Mouse (Mus musculus): ENCODE measurements at regions not wholly inside any gene's neighbourhood (a gene's known extent, or its start where the extent isn't known, plus 50 kb on each side); places are given as distances from the start of the nearest gene placed in this dataset.

GRCm38 (mm10) chr16:5529823-5530222 lies 274.0 kb upstream of the Eef2kmt start:
- Histone ChIP-seq H3K4me3 (ENCODE audit: low read depth, low read length) (no peak overlapping the region), H3K36me3 (replicated peaks) (no peaks in the 10 kb centered on the region), H3K4me1 (ENCODE audit: insufficient read depth, low read depth, low read length) (no peaks in the 10 kb centered on the region), H3K27me3 (ENCODE audit: insufficient read depth, low read length) (no peaks in the 10 kb centered on the region), H3K9me3 (replicated peaks) (peaks cover 54% of the 10 kb centered on the region)
- TF ChIP-seq POLR2AphosphoS5 (IDR thresholded peaks at IDR 0.05; ENCODE audit: insufficient replicate concordance, low read depth, low read length) (no peak), GATA1 (IDR thresholded peaks at IDR 0.05; ENCODE audit: borderline replicate concordance, low read length) (no peak), CTCF (IDR thresholded peaks at IDR 0.05; ENCODE audit: low read depth, low read length) (no peak), GATA2 (IDR thresholded peaks at IDR 0.05; ENCODE audit: borderline replicate concordance, low read depth, low read length) (no peak), TAL1 (conservative IDR thresholded peaks at IDR 0.05; ENCODE audit: low read depth, low read length) (no peak)
- DNase-seq (ENCODE audit: low spot score) (no peak), ATAC-seq (ENCODE audit: extremely low read depth, insufficient number of reproducible peaks, low FRiP score, poor library complexity, severe bottlenecking) (no peak)

DNA sequence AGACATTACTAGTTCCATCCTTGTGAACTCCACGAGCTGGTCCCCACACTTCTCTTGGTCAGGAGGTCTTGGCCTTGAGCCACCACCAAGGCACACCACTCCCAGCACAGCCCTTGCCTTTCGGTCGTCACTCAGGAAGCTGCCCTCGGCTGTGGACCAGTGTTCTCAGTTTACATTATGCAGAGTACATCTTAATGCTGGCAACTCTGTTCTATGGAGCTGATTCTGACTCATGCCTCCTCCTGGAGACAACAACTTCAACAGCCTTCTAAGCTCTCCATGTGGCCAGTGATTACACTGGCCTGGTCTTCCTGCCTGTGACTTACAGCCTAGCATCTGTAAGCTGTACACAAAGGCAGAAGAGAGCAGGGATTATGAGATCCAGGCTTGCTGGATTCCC lies 272.2 kb upstream of the Eef2kmt start:
- ATAC-seq (ENCODE audit: extremely low read depth, insufficient number of reproducible peaks, low FRiP score, poor library complexity, severe bottlenecking): no peak
- no peaks in the 10 kb centered on the region for H3K36me3 ChIP-seq (replicated peaks)
- peaks cover 53% of the 10 kb centered on the region for H3K9me3 ChIP-seq (replicated peaks)
- TF ChIP-seq GATA1 (IDR thresholded peaks at IDR 0.05; ENCODE audit: borderline replicate concordance, low read length): no peak
- no peak for TF ChIP-seq GATA2 (IDR thresholded peaks at IDR 0.05; ENCODE audit: borderline replicate concordance, low read depth, low read length)
- no peak for TF ChIP-seq CTCF (IDR thresholded peaks at IDR 0.05; ENCODE audit: low read depth, low read length)
- no peaks in the 10 kb centered on the region for H3K4me1 ChIP-seq (ENCODE audit: insufficient read depth, low read depth, low read length)
- H3K4me3 ChIP-seq (ENCODE audit: low read depth, low read length): no peak overlapping the region
- DNase-seq (ENCODE audit: low spot score): no peak
- H3K27me3 ChIP-seq (ENCODE audit: insufficient read depth, low read length): no peaks in the 10 kb centered on the region

DNA sequence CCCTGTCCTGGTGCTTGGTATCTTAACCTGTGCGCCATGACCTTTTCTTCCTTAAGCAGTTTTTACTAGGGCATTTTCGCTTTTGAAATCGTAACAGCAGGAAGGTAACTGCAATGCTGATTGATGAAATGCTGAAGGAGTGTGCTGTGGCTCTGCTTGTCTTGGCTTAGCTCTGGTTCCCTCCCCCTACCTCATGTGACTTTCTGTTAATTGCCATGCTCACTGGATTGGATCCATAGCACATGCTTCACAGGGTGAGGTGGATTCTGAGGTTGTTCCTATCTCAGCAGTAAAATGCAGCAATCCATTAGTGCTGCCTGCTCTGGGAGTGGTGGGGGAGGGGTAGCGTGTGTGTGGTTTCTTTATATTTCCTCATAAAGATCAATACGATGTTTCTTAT lies 268.6 kb upstream of the Eef2kmt start:
- peaks cover 49% of the 10 kb centered on the region for H3K9me3 ChIP-seq (replicated peaks)
- TF ChIP-seq POLR2AphosphoS5 (IDR thresholded peaks at IDR 0.05; ENCODE audit: insufficient replicate concordance, low read depth, low read length) (no peak), TAL1 (conservative IDR thresholded peaks at IDR 0.05; ENCODE audit: low read depth, low read length) (no peak), GATA2 (IDR thresholded peaks at IDR 0.05; ENCODE audit: borderline replicate concordance, low read depth, low read length) (no peak)
- H3K4me1 ChIP-seq (ENCODE audit: insufficient read depth, low read depth, low read length): no peaks in the 10 kb centered on the region
- DNase-seq (ENCODE audit: low spot score) (no peak), ATAC-seq (ENCODE audit: extremely low read depth, insufficient number of reproducible peaks, low FRiP score, poor library complexity, severe bottlenecking) (no peak)
- no peaks in the 10 kb centered on the region for H3K36me3 ChIP-seq (replicated peaks)
- no peak overlapping the region for H3K4me3 ChIP-seq (ENCODE audit: low read depth, low read length)
- H3K27me3 ChIP-seq (ENCODE audit: insufficient read depth, low read length): no peaks in the 10 kb centered on the region

DNA sequence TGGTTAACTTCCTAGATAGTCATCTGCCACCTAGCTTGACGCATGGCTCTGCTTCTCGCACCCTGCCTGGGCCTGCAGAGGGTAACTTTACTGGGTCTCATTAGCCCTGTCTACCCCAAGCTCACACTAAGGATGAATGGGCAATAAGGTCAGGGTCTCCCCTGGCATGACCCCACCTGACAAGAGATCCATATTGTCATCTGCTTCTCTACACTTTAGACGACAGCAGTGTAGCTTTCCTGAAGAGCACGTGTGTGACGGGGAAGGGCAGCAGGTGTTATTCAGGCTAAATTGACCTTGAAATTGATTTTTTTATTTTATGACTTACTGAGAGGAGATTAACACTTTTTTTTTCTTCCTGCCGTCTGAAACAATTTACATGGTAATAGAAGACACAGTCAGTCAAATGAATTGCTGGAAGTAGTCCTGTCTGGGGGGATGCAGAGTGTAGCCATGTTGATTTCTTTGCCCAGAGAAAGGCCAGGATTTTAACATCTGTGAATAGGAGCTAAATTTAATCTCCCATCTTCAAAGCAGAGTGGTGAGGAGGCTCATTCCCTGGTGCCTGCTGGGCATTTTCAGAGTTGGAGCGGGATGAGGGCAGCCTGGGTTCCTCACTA lies 267.7 kb upstream of the Eef2kmt start:
- no peak for ATAC-seq (ENCODE audit: extremely low read depth, insufficient number of reproducible peaks, low FRiP score, poor library complexity, severe bottlenecking)
- TF ChIP-seq GATA1 (IDR thresholded peaks at IDR 0.05; ENCODE audit: borderline replicate concordance, low read length): no peak
- TF ChIP-seq CTCF (IDR thresholded peaks at IDR 0.05; ENCODE audit: low read depth, low read length): no peak
- no peaks in the 10 kb centered on the region for H3K4me1 ChIP-seq (ENCODE audit: insufficient read depth, low read depth, low read length)
- DNase-seq (ENCODE audit: low spot score): no peak
- H3K4me3 ChIP-seq (ENCODE audit: low read depth, low read length): no peak overlapping the region
- H3K27me3 ChIP-seq (ENCODE audit: insufficient read depth, low read length): no peaks in the 10 kb centered on the region
- peaks cover 51% of the 10 kb centered on the region for H3K9me3 ChIP-seq (replicated peaks)
- no peaks in the 10 kb centered on the region for H3K36me3 ChIP-seq (replicated peaks)

DNA sequence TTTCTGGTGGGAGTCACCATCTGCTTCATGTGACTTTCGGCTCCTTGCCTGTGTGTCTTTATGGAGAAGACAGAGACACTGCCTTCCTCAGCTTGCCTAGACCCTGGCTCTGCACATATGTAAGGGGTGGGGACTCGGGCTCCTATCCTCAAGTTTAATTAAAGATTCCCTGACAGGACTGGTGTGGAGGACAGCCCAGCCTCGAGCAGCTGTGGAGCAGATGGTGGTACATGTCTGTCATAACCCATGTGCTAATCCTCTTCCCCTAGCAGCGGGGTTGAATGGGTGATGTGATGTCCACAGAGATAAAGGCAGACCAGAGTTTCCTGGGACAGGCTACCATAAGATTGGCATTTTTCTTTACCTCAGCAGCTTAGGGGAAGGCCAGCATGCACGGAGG lies 262.0 kb upstream of the Eef2kmt start:
- DNase-seq (ENCODE audit: low spot score): no peak
- H3K36me3 ChIP-seq (replicated peaks): no peaks in the 10 kb centered on the region
- no peak overlapping the region for H3K4me3 ChIP-seq (ENCODE audit: low read depth, low read length)
- peaks cover 49% of the 10 kb centered on the region for H3K9me3 ChIP-seq (replicated peaks)
- TF ChIP-seq POLR2AphosphoS5 (IDR thresholded peaks at IDR 0.05; ENCODE audit: insufficient replicate concordance, low read depth, low read length): no peak
- TF ChIP-seq GATA2 (IDR thresholded peaks at IDR 0.05; ENCODE audit: borderline replicate concordance, low read depth, low read length): no peak
- no peak for TF ChIP-seq GATA1 (IDR thresholded peaks at IDR 0.05; ENCODE audit: borderline replicate concordance, low read length)
- no peak for TF ChIP-seq TAL1 (conservative IDR thresholded peaks at IDR 0.05; ENCODE audit: low read depth, low read length)
- TF ChIP-seq CTCF (IDR thresholded peaks at IDR 0.05; ENCODE audit: low read depth, low read length): no peak
- H3K27me3 ChIP-seq (ENCODE audit: insufficient read depth, low read length): no peaks in the 10 kb centered on the region
- ATAC-seq (ENCODE audit: extremely low read depth, insufficient number of reproducible peaks, low FRiP score, poor library complexity, severe bottlenecking): no peak
- H3K4me1 ChIP-seq (ENCODE audit: insufficient read depth, low read depth, low read length): no peaks in the 10 kb centered on the region

DNA sequence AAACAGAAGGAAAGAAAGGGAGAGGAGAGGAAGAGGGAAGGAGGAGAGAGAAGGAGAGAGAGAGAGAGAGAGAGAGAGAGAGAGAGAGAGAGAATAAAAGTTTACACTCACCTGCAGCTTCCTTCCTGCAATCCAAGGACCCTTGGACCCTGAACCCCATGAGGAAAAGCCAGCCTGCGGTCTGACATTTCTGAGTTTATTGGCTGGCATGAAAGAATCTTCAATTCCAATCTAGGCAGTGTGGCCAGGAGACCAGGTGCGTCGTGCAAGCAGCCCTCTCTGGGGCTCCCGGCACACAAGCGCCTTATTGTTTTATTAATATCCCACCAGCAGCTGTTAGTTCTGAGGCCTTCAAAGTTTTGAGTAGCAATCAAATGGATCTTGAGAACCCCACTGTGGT lies 260.1 kb upstream of the Eef2kmt start:
- DNase-seq (ENCODE audit: low spot score): no peak
- ATAC-seq (ENCODE audit: extremely low read depth, insufficient number of reproducible peaks, low FRiP score, poor library complexity, severe bottlenecking): no peak

GRCm38 (mm10) chr16:5507261-5507660 lies 251.5 kb upstream of the Eef2kmt start:
- Histone ChIP-seq H3K9me3 (replicated peaks) (peaks cover 56% of the 10 kb centered on the region), H3K4me3 (ENCODE audit: low read depth, low read length) (no peak overlapping the region), H3K27me3 (ENCODE audit: insufficient read depth, low read length) (no peaks in the 10 kb centered on the region), H3K4me1 (ENCODE audit: insufficient read depth, low read depth, low read length) (no peaks in the 10 kb centered on the region), H3K36me3 (replicated peaks) (no peaks in the 10 kb centered on the region)
- DNase-seq (ENCODE audit: low spot score) (no peak), ATAC-seq (ENCODE audit: extremely low read depth, insufficient number of reproducible peaks, low FRiP score, poor library complexity, severe bottlenecking) (no peak)
- no peak for TF ChIP-seq POLR2AphosphoS5 (IDR thresholded peaks at IDR 0.05; ENCODE audit: insufficient replicate concordance, low read depth, low read length)
- no peak for TF ChIP-seq CTCF (IDR thresholded peaks at IDR 0.05; ENCODE audit: low read depth, low read length)
- no peak for TF ChIP-seq GATA2 (IDR thresholded peaks at IDR 0.05; ENCODE audit: borderline replicate concordance, low read depth, low read length)

More for the DNA sequence above, 260.1 kb upstream of the Eef2kmt start:
- Histone ChIP-seq H3K36me3 (replicated peaks) (no peaks in the 10 kb centered on the region), H3K27me3 (ENCODE audit: insufficient read depth, low read length) (no peaks in the 10 kb centered on the region), H3K9me3 (replicated peaks) (peaks cover 56% of the 10 kb centered on the region), H3K4me3 (ENCODE audit: low read depth, low read length) (no peak overlapping the region), H3K4me1 (ENCODE audit: insufficient read depth, low read depth, low read length) (no peaks in the 10 kb centered on the region)
- TF ChIP-seq GATA2 (IDR thresholded peaks at IDR 0.05; ENCODE audit: borderline replicate concordance, low read depth, low read length) (no peak), TAL1 (conservative IDR thresholded peaks at IDR 0.05; ENCODE audit: low read depth, low read length) (no peak), GATA1 (IDR thresholded peaks at IDR 0.05; ENCODE audit: borderline replicate concordance, low read length) (no peak), POLR2AphosphoS5 (IDR thresholded peaks at IDR 0.05; ENCODE audit: insufficient replicate concordance, low read depth, low read length) (no peak), CTCF (IDR thresholded peaks at IDR 0.05; ENCODE audit: low read depth, low read length) (no peak)

Measured in G1E (cell line).